Mouse (Mus musculus) thymus, postnatal 4 days (tissue): ENCODE results near the gene Olfr1204.

ENCODE experiments used
- DNase-seq: peaks from one replicate; pipeline ENCODE4 v3.0.0; 2021

Olfr1204 gene

GRCm38 (mm10) chr2:88848992-88849391, at the start of gene Olfr1204:
Olfr1204 (plus strand) TSS chr2:88849292.
- no peak for DNase-seq

GRCm38 (mm10) chr2:88814196-88814595, 34.9 kb upstream of the Olfr1204 start, which contains the start of gene Olfr1202:
Olfr1202 (plus strand) TSS chr2:88814496.
- DNase-seq: no peak

GRCm38 (mm10) chr2:88829437-88829836, 19.7 kb upstream of the Olfr1204 start, which contains the start of gene Olfr1205:
Olfr1205 (plus strand) TSS chr2:88829737.
- DNase-seq: no peak

GRCm38 (mm10) chr2:88838477-88838876, 10.6 kb upstream of the Olfr1204 start:
- no peak for DNase-seq

- DNase-seq: no peak
Measured at GRCm38 (mm10) chr2:88862931-88863330, 13.8 kb downstream of the Olfr1204 start, which contains the start of gene Olfr1206. Olfr1206 (plus strand) TSS chr2:88863231.

GRCm38 (mm10) chr2:88902211-88902610, 53.1 kb downstream of the Olfr1204 start, which contains the start of gene Olfr1208:
Olfr1208 (minus strand) TSS chr2:88902311.
- no peak for DNase-seq
